Mouse (Mus musculus) lung, adult 2 months (tissue): ENCODE data around the gene Gm11060. TPM values are rescaled to one million over a fixed set of nuclear protein-coding genes. Genes with fewer than 3 reads are reported as not detected.

Experiments used
- DNase-seq: peaks from one replicate; pipeline ENCODE4 v3.0.0; 2022
- H3K4me1 ChIP-seq: fragments of 200-500 bp; 2 replicates; pipeline ENCODE4 v1.6.1; 2011; ENCODE audit warnings: low read length; ENCODE audit not compliant: control insufficient read depth, insufficient read depth
- H3K4me3 ChIP-seq: fragments of 200-500 bp; replicated peaks from 2 replicates; pipeline ENCODE3; 2011; ENCODE audit warnings: low read depth, mild to moderate bottlenecking, control low read depth, low read length; ENCODE audit errors: extremely low read depth
- CTCF ChIP-seq: fragments of 200-500 bp; IDR thresholded peaks from 2 replicates; pipeline ENCODE4 v1.5.1; 2011; ENCODE audit warnings: mild to moderate bottlenecking, low read length, control low read depth; ENCODE audit not compliant: insufficient read depth
- POLR2A ChIP-seq: fragments of 200-500 bp; IDR thresholded peaks from 2 replicates; pipeline ENCODE4 v1.6.1; 2011; ENCODE audit warnings: low read depth, mild to moderate bottlenecking, control low read depth, low read length, borderline replicate concordance; ENCODE audit errors: extremely low read depth
- WGBS: fragments of 180-500 bp; shearing (Covaris S2); methylation state at CpG from one replicate; pipeline ENCODE4 v1.1.7; 2018; 5-methylcytosine and 5-hydroxymethylcytosine counted together
- polyA plus RNA-seq: library from polyadenylated mRNA; depleted of rRNA; stranded (reverse); fragments of >200 nt; gene quantifications from 2 replicates; pipeline ENCODE4 v1.2.3, GENCODE M21; 2012; rRNA removed

The Gm11060 gene
- polyA plus RNA-seq, 1 experiment = not detected

GRCm38 (mm10) chr2:105132933-105133795 is 41.3 kb downstream of the Gm11060 start:
- H3K4me1 ChIP-seq = no peaks in the 10 kb centered on the region
- WGBS = 7% methylated on average over 43 of the region's 43 CpGs
- no peak overlapping the region for H3K4me3 ChIP-seq
- no peak for TF ChIP-seq POLR2A
- TF ChIP-seq CTCF = no peak
- no peak for DNase-seq

- Histone ChIP-seq H3K4me1 (no peaks in the 10 kb centered on the region), H3K4me3 (no peak overlapping the region)
- 1% methylated on average over 19 of the region's 19 CpGs for WGBS
- no peak for DNase-seq
- TF ChIP-seq POLR2A (no peak), CTCF (no peak)
Measured at GRCm38 (mm10) chr2:105134296-105134695, 42.5 kb downstream of the Gm11060 start.

DNA sequence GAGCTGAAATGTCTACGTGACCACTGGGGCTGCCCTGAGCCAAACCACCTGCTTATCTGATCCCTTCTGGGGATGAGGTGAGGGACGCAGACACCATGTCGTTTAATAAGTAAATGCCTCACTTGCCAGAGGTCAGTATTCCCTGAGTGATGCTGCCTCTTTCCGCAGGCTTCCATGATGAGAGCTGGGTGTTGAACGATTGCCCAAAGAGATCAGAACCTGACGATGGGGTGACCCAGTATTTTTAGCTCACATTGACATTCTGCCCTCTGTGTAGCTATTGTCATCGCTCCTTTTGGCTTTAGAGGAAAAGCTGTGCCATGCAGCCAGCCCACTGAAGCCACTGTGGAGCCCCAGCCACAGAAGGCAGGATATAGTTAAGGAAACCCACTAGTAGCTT is 47.7 kb downstream of the Gm11060 start:
- TF ChIP-seq CTCF (no peak), POLR2A (no peak)
- 43% methylated on average over 7 of the region's 7 CpGs for WGBS
- DNase-seq = no peak
- Histone ChIP-seq H3K4me3 (no peak overlapping the region), H3K4me1 (no peaks in the 10 kb centered on the region)

DNA sequence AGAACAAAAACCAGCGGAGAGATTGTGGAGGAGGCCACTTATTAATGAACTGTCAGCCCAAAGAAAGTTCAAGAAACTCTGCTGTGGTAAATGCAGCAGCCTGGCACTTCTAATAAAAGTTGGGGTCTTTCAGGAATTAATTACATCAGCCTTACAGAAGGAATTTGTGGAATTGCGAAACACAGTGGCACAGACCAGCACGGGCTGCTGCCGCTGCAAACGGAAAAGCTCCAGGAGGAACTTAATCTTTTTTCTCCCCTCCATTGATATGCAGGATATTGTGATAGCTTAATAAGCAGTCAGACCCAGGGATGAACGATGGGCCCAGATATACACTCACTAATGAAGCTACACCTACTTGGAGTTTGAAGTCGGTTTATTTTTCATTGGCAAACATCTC is 49.6 kb downstream of the Gm11060 start:
- TF ChIP-seq POLR2A = no peak
- no peak for DNase-seq
- WGBS = 35% methylated on average over 7 of the region's 7 CpGs
- Histone ChIP-seq H3K4me1 (no peaks in the 10 kb centered on the region), H3K4me3 (no peak overlapping the region)

Other genes starting within 250 kb of the Gm11060 start
- gene Prrg4, start 242.1 kb upstream of the Gm11060 start, polyA plus RNA-seq = 0.72 and 1.4 TPM in 2 replicates
- gene Ccdc73, start 224.2 kb upstream of the Gm11060 start, polyA plus RNA-seq = 1.1 TPM in 1 of 2 replicates, not detected in the other
- gene Eif3m, start 74.9 kb upstream of the Gm11060 start, polyA plus RNA-seq = 15.5 and 24.7 TPM in 2 replicates
- gene Wt1, start 34.5 kb downstream of the Gm11060 start, polyA plus RNA-seq = 4.9 and 12.0 TPM in 2 replicates
- 0.19 TPM in 1 of 2 replicates, not detected in the other for gene Them7, start 132.3 kb downstream of the Gm11060 start, polyA plus RNA-seq